Mouse (Mus musculus): ENCODE measurements around the gene Ubr1. TPM values are rescaled to one million over a fixed set of nuclear protein-coding genes. Genes with fewer than 3 reads are reported as not detected.

The Ubr1 gene
- total and polyA plus RNA-seq, 2 experiments from 2014 or later: 25.0 to 29.8 TPM

DNA sequence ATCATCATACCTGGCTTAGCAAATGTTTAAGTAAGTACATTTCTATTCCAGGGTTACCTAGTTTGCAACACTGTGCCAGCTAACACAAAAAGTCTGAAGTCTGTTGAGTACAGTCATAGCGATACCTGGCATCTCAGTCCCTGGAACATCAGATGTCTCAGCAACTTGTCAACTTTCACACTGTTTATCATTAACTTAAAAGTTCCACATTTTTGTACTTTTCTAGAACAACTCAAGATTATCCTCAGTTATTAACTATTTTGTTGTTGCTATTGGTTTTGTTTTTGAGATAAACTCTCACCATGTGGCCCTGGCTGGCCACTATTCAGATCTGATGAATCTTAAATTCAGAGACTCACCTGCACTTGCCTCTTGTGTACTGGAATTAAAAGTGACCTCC lies 107.1 kb downstream of the Ubr1 start:
- Histone ChIP-seq H3K9me3 (ENCODE audit: low read length) (no peaks in the 10 kb centered on the region), H3K4me3 (ENCODE audit: low read depth, low read length) (no peak overlapping the region), H3K27me3 (ENCODE audit: insufficient read depth, low read length) (no peaks in the 10 kb centered on the region), H3K4me1 (ENCODE audit: insufficient read depth) (no peaks in the 10 kb centered on the region), H3K36me3 (ENCODE audit: insufficient read depth) (peaks cover 51% of the 10 kb centered on the region), H3K4me2 (ENCODE audit: low read depth) (no peak overlapping the region), H3K9ac (no peak overlapping the region), H3K27ac (ENCODE audit: low read depth, low read length) (no peak overlapping the region)
- 95% methylated on average over 1 of the region's 1 CpGs for WGBS
- ATAC-seq (no peak), DNase-seq (no peak)
- no peak for TF ChIP-seq CTCF (IDR thresholded peaks at IDR 0.05; ENCODE audit: low read depth)

GRCm38 (mm10) chr2:120860699-120861098 lies 109.8 kb downstream of the Ubr1 start:
- no peak overlapping the region for H3K27ac ChIP-seq (ENCODE audit: low read depth, low read length)
- no peaks in the 10 kb centered on the region for H3K27me3 ChIP-seq (ENCODE audit: insufficient read depth, low read length)
- WGBS: 92% methylated on average over 1 of the region's 1 CpGs
- no peak for TF ChIP-seq CTCF (IDR thresholded peaks at IDR 0.05; ENCODE audit: low read depth)
- no peak overlapping the region for H3K9ac ChIP-seq
- no peak overlapping the region for H3K4me3 ChIP-seq (ENCODE audit: low read depth, low read length)
- no peak overlapping the region for H3K4me2 ChIP-seq (ENCODE audit: low read depth)
- no peak for ATAC-seq
- H3K9me3 ChIP-seq (ENCODE audit: low read length): no peaks in the 10 kb centered on the region
- no peaks in the 10 kb centered on the region for H3K4me1 ChIP-seq (ENCODE audit: insufficient read depth)
- peaks cover 40% of the 10 kb centered on the region; the same call in 1 of the 2 replicates for H3K36me3 ChIP-seq (ENCODE audit: insufficient read depth)
- DNase-seq: no peak

- 84% methylated on average over 3 of the region's 3 CpGs for WGBS
- ATAC-seq: no peak
- no peak overlapping the region for H3K4me3 ChIP-seq (ENCODE audit: low read depth, low read length)
Observed at GRCm38 (mm10) chr2:120858131-120858530, 112.4 kb downstream of the Ubr1 start.

GRCm38 (mm10) chr2:120853151-120853550 lies 117.4 kb downstream of the Ubr1 start:
- peaks cover 8% of the 10 kb centered on the region for H3K4me1 ChIP-seq (ENCODE audit: insufficient read depth)
- no peak overlapping the region for H3K4me2 ChIP-seq (ENCODE audit: low read depth)
- WGBS: 93% methylated on average over 3 of the region's 3 CpGs
- TF ChIP-seq CTCF (IDR thresholded peaks at IDR 0.05; ENCODE audit: low read depth): no peak
- no peaks in the 10 kb centered on the region for H3K36me3 ChIP-seq (ENCODE audit: insufficient read depth)
- H3K27ac ChIP-seq (ENCODE audit: low read depth, low read length): no peak overlapping the region
- ATAC-seq (no peak), DNase-seq (no peak)
- H3K9ac ChIP-seq: no peak overlapping the region
- no peaks in the 10 kb centered on the region for H3K27me3 ChIP-seq (ENCODE audit: insufficient read depth, low read length)
- H3K4me3 ChIP-seq (ENCODE audit: low read depth, low read length): no peak overlapping the region
- no peaks in the 10 kb centered on the region for H3K9me3 ChIP-seq (ENCODE audit: low read length)

More at GRCm38 (mm10) chr2:120858131-120858530, 112.4 kb downstream of the Ubr1 start:
- H3K4me2 ChIP-seq (ENCODE audit: low read depth): no peak overlapping the region
- no peak for DNase-seq
- H3K4me1 ChIP-seq (ENCODE audit: insufficient read depth): no peaks in the 10 kb centered on the region
- no peak overlapping the region for H3K9ac ChIP-seq
- H3K27ac ChIP-seq (ENCODE audit: low read depth, low read length): no peak overlapping the region
- H3K27me3 ChIP-seq (ENCODE audit: insufficient read depth, low read length): no peaks in the 10 kb centered on the region
- no peak for TF ChIP-seq CTCF (IDR thresholded peaks at IDR 0.05; ENCODE audit: low read depth)
- no peaks in the 10 kb centered on the region for H3K9me3 ChIP-seq (ENCODE audit: low read length)
- peaks cover 17% of the 10 kb centered on the region; the same call in 1 of the 2 replicates for H3K36me3 ChIP-seq (ENCODE audit: insufficient read depth)

- H3K4me3 ChIP-seq (ENCODE audit: low read depth, low read length): no peak overlapping the region
- no peak for TF ChIP-seq CTCF (IDR thresholded peaks at IDR 0.05; ENCODE audit: low read depth)
Observed at GRCm38 (mm10) chr2:120852626-120853025, 117.9 kb downstream of the Ubr1 start.

DNA sequence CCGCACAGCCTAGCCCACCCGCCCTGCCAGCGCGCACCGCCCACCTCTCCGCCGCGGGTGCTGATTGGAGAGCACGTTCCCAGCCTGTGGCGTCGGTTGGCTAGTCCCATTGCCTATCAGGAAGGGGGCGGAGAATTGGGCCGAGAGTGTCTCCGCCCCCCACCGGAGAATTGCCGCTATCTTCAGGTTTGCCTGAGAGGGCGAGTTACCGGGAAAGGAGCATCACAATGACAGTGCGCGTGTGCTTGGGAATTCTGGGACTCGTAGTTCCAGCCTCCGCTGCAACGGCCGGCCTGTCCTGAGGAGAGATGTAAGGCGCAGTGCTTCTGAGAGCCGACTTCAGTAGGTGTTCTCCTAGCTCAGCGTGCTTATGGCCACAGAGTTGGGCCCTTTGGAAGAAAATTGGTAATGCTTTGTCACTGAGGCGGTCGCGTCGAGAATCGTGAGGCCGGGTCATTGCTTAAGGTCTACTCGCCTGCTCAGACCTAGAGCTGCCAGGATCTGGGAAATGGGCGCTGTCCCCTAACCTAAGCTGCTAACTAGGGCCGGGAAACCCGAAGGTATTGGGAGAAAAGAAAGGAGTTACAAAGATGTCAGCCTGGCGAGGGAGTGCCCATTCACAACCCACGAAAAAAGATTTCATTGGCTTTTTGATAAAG lies 120.0 kb downstream of the Ubr1 start, which contains the start of gene Ttbk2:
Gene Ttbk2 (minus strand): TSS at position 181 of the 659 bp plus-strand sequence.
- H3K36me3 ChIP-seq (ENCODE audit: insufficient read depth): no peaks in the 10 kb centered on the region
- peak; percentile 99 for DNase-seq
- peak within 1 kb of the TSS; percentile 85 for H3K9ac ChIP-seq
- H3K4me3 ChIP-seq (ENCODE audit: low read depth, low read length): peak within 1 kb of the TSS; percentile 94
- peak within 1 kb of the TSS; percentile 66 for H3K4me2 ChIP-seq (ENCODE audit: low read depth)
- no peaks in the 10 kb centered on the region for H3K9me3 ChIP-seq (ENCODE audit: low read length)
- no peaks in the 10 kb centered on the region for H3K27me3 ChIP-seq (ENCODE audit: insufficient read depth, low read length)
- ATAC-seq: peak; percentile 99
- 1% methylated on average over 39 of the region's 39 CpGs for WGBS
- peak within 1 kb of the TSS; percentile 90 for H3K27ac ChIP-seq (ENCODE audit: low read depth, low read length)
- peaks cover 14% of the 10 kb centered on the region for H3K4me1 ChIP-seq (ENCODE audit: insufficient read depth)
- peak; percentile 57 for TF ChIP-seq CTCF (IDR thresholded peaks at IDR 0.05; ENCODE audit: low read depth)

More at GRCm38 (mm10) chr2:120852626-120853025, 117.9 kb downstream of the Ubr1 start:
- DNase-seq (no peak), ATAC-seq (no peak)
- 29% methylated on average over 1 of the region's 1 CpGs for WGBS
- Histone ChIP-seq H3K9ac (no peak overlapping the region), H3K27ac (ENCODE audit: low read depth, low read length) (no peak overlapping the region), H3K36me3 (ENCODE audit: insufficient read depth) (no peaks in the 10 kb centered on the region), H3K4me2 (ENCODE audit: low read depth) (no peak overlapping the region), H3K4me1 (ENCODE audit: insufficient read depth) (peaks cover 13% of the 10 kb centered on the region), H3K27me3 (ENCODE audit: insufficient read depth, low read length) (no peaks in the 10 kb centered on the region), H3K9me3 (ENCODE audit: low read length) (no peaks in the 10 kb centered on the region)
